Mouse (Mus musculus) hindbrain, embryonic 11.5 days (tissue): ENCODE measurements around the gene Gm21972. TPM values are rescaled to one million over a fixed set of nuclear protein-coding genes. Genes with fewer than 3 reads are reported as not detected.

ENCODE experiments used
- ATAC-seq: fragments of 200-750 bp; cut with Nextera tagmentation; 2 replicates; pipeline ENCODE4 v1.8.0; 2017; ENCODE audit warnings: mild to moderate bottlenecking, moderate TSS enrichment, moderate library complexity; ENCODE audit not compliant: low FRiP score
- DNase-seq: peaks from one replicate; pipeline ENCODE4 v3.0.0-alpha.2; 2015; ENCODE audit warnings: low spot score
- H3K27ac ChIP-seq: fragments of 300-500 bp; sonication (generic); 2 replicates; pipeline ENCODE4 v1.5.1; 2014; ENCODE audit warnings: mild to moderate bottlenecking, low read depth, low read length
- H3K27me3 ChIP-seq: fragments of 300-500 bp; sonication (generic); 2 replicates; pipeline ENCODE4 v1.6.1; 2014; ENCODE audit warnings: mild to moderate bottlenecking, low read length, moderate library complexity, mixed read lengths; ENCODE audit not compliant: control insufficient read depth, insufficient read depth
- H3K36me3 ChIP-seq: fragments of 300-500 bp; sonication (generic); 2 replicates; pipeline ENCODE4 v1.6.1; 2014; ENCODE audit warnings: mild to moderate bottlenecking, low read length, moderate library complexity, mixed read lengths; ENCODE audit not compliant: control insufficient read depth, insufficient read depth
- H3K4me1 ChIP-seq: fragments of 300-500 bp; sonication (generic); replicated peaks from 2 replicates; pipeline ENCODE4 v1.6.1; 2014; ENCODE audit warnings: low read length, mixed read lengths; ENCODE audit not compliant: control insufficient read depth, insufficient read depth
- H3K4me2 ChIP-seq: fragments of 300-500 bp; sonication (generic); replicated peaks from 2 replicates; pipeline ENCODE4 v1.6.1; 2014; ENCODE audit warnings: mild to moderate bottlenecking, low read depth, low read length
- H3K4me3 ChIP-seq: fragments of 300-500 bp; sonication (generic); 2 replicates; pipeline ENCODE4 v1.5.1; 2014; ENCODE audit warnings: low read depth, low read length
- H3K9ac ChIP-seq: fragments of 300-500 bp; sonication (generic); 2 replicates; pipeline ENCODE4 v1.6.1; 2014; ENCODE audit warnings: low read depth, low read length
- H3K9me3 ChIP-seq: fragments of 300-500 bp; sonication (generic); 2 replicates; pipeline ENCODE4 v1.6.1; 2016; ENCODE audit warnings: low read length; ENCODE audit not compliant: control insufficient read depth
- WGBS: fragments of 180-500 bp; shearing (Covaris S2); extraction: QIAGEN DNeasy Blood & Tissue Kit; methylation state at CpG from one replicate; pipeline ENCODE4 v1.1.7; 2014; 5-methylcytosine and 5-hydroxymethylcytosine counted together
- polyA plus RNA-seq: library from polyadenylated mRNA; unstranded; fragments of >200 nt; fragmentation: Nextera tagmentation; extraction: Ambion mirVana; gene quantifications from 2 replicates; pipeline ENCODE4 v1.2.1, GENCODE M21; 2014

The Gm21972 gene
- polyA plus RNA-seq, 1 experiment from 2014 or later, result not detected

DNA sequence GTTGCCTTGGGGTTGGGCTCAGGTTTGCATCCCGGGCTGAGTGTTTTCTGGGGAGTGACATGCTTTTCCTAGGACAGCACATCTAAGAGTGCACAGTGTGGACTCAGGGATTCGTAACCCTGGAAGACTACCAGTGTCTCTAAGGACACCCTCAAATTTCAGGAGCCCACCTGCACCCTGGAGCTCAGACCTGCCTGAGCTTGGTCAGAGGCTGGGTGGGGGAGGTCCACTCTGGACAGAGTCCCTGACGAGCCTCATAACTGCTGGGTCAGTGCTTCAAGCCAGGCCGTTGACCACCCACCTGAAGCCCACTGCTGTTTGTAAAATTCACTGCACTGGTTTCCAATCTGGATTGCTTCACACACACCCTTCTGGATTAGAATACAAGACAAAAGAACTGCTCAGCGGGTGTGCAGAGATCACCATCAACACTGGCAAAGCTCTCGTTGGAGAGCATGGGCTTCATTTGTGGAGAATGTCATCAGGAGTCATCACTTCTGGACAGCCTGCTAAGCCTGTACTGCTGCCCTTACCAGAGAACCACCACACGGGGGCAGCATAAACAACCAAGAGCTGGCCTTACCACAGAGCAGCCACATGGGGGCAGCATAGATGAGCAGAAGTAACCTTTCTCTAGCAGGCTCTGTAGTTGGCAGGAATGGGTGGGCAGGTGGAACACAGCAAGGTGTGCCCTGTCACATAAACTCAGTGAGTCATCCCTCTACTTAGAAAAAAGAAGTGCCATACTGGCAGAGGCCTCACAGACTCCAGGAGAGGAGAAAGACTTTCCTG is 45.2 kb downstream of the Gm21972 start:
- Histone ChIP-seq H3K27ac (no peak overlapping the region), H3K27me3 (no peaks in the 10 kb centered on the region), H3K36me3 (no peaks in the 10 kb centered on the region), H3K9me3 (no peaks in the 10 kb centered on the region), H3K4me1 (no peaks in the 10 kb centered on the region), H3K9ac (no peak overlapping the region), H3K4me2 (no peak overlapping the region), H3K4me3 (no peak overlapping the region)
- peak; percentile 92 for DNase-seq
- 48% methylated on average over 7 of the region's 7 CpGs for WGBS
- peak; percentile 71 for ATAC-seq

DNA sequence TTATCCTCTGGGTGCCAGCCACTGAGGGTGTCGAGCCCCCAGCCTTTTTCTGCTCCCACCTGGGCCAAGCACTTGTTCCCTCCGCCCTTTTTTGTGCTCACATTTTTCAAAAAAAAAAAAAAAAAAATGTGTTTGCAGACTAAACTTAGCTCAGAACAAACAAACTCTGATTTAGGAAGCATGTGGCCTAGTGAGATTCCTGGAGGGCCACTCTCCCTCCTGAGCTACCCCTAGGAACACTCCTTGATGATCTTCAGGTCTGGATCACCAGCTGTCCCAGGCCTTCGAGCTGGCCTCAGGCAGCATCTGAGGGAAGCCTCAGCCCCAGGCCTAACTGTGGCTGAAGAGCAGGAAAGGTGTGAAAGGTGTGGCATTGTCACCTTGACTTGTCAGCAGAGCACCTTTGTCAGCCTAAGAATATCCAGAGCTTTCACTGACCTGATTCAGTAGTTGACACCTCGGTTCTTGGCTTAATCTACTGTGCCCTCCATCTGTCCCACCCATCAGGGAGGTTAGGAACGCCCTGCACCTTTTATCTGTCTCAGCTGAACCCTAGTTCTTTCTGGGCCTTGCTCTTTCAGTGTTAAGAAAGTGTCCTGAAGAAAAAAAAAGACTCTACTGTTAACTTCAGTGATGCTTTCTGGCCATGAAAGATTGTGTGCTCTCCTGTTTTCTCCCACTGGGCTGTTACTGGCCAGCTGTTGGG is 48.7 kb downstream of the Gm21972 start:
- ATAC-seq (no peak), DNase-seq (no peak)
- Histone ChIP-seq H3K36me3 (no peaks in the 10 kb centered on the region), H3K4me2 (no peak overlapping the region), H3K27ac (no peak overlapping the region), H3K4me1 (no peaks in the 10 kb centered on the region), H3K9me3 (no peaks in the 10 kb centered on the region), H3K9ac (no peak overlapping the region), H3K27me3 (no peaks in the 10 kb centered on the region), H3K4me3 (no peak overlapping the region)
- 87% methylated on average over 5 of the region's 5 CpGs for WGBS

- WGBS, result 91% methylated on average over 4 of the region's 4 CpGs
- Histone ChIP-seq H3K27me3 (no peaks in the 10 kb centered on the region), H3K4me1 (no peaks in the 10 kb centered on the region), H3K4me2 (no peak overlapping the region), H3K27ac (no peak overlapping the region), H3K9me3 (no peaks in the 10 kb centered on the region), H3K36me3 (no peaks in the 10 kb centered on the region), H3K4me3 (no peak overlapping the region), H3K9ac (no peak overlapping the region)
- ATAC-seq, result no peak
- DNase-seq, result no peak
Observed at GRCm38 (mm10) chr1:86183577-86184263, 50.3 kb downstream of the Gm21972 start.

- Histone ChIP-seq H3K36me3 (no peaks in the 10 kb centered on the region), H3K4me3 (no peak overlapping the region), H3K9ac (no peak overlapping the region), H3K27me3 (no peaks in the 10 kb centered on the region), H3K27ac (no peak overlapping the region), H3K4me1 (no peaks in the 10 kb centered on the region), H3K4me2 (no peak overlapping the region), H3K9me3 (no peaks in the 10 kb centered on the region)
- DNase-seq (no peak), ATAC-seq (no peak)
- 87% methylated on average over 7 of the region's 7 CpGs for WGBS
Observed at GRCm38 (mm10) chr1:86186762-86187161, 53.3 kb downstream of the Gm21972 start.

GRCm38 (mm10) chr1:86187856-86188255 is 54.4 kb downstream of the Gm21972 start:
- Histone ChIP-seq H3K9me3 (no peaks in the 10 kb centered on the region), H3K36me3 (no peaks in the 10 kb centered on the region), H3K9ac (no peak overlapping the region), H3K4me3 (no peak overlapping the region), H3K4me1 (no peaks in the 10 kb centered on the region), H3K4me2 (no peak overlapping the region), H3K27ac (no peak overlapping the region), H3K27me3 (no peaks in the 10 kb centered on the region)
- ATAC-seq (no peak), DNase-seq (no peak)
- WGBS, result 71% methylated on average over 2 of the region's 2 CpGs

DNA sequence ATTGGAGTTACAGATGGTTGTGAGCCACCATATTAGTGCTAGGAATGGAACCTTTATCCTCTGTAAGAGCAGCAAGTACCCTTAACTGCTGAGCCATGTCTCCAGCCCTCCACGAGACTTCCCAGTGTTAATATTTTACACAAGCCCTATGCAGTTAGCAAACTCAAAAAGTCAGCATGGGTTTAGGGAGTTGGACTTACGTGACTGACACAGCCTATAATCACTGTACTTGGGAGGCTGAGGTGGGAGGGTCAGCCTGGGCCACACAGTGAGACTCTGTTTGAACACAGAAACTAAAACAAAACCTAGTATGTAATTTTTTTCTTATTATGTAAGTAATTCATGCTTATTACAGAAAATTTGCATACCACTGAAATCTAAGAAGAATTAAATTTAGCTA is 54.8 kb downstream of the Gm21972 start:
- Histone ChIP-seq H3K27me3 (no peaks in the 10 kb centered on the region), H3K9me3 (no peaks in the 10 kb centered on the region), H3K36me3 (no peaks in the 10 kb centered on the region), H3K27ac (no peak overlapping the region), H3K4me3 (no peak overlapping the region), H3K9ac (no peak overlapping the region), H3K4me1 (no peaks in the 10 kb centered on the region), H3K4me2 (no peak overlapping the region)
- no peak for DNase-seq
- WGBS, result 80% methylated on average over 2 of the region's 2 CpGs
- no peak for ATAC-seq

DNA sequence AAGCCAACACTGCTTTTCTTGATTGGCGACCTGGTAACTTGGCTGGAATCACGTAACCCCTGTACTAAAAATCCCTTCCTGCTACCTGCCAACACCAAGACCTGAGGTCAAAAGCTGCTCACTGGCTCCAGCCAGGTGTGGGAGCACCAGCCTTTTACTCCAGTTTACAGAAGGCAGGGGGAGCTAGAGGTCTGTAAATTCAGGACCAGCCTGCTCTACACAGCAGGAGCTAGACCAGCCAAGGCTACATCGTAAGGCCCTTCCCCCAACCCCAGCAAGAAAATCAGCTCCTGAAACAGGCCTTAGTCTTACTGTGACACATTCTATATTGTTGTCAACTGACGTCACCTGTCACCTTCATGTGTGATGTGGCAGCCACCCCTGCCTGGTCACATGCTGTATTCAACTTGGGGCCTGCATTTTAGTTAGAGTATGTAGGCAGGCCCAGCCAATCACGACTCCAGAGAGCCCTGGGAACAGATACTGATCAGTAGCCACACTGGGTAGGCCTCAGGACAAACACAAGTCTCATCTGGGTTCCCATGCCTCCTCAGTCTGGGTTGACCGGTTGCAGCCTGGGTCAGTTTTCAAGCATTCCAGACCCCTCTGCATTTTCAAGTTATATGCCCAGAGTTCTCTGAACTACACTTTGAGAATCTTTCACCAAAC is 55.7 kb downstream of the Gm21972 start:
- no peaks in the 10 kb centered on the region for H3K27me3 ChIP-seq
- H3K4me3 ChIP-seq, result no peak overlapping the region
- H3K4me1 ChIP-seq, result no peaks in the 10 kb centered on the region
- no peak overlapping the region for H3K27ac ChIP-seq
- H3K9ac ChIP-seq, result no peak overlapping the region
- H3K9me3 ChIP-seq, result no peaks in the 10 kb centered on the region
- DNase-seq (no peak), ATAC-seq (no peak)
- no peaks in the 10 kb centered on the region for H3K36me3 ChIP-seq
- 83% methylated on average over 6 of the region's 6 CpGs for WGBS
- H3K4me2 ChIP-seq, result no peak overlapping the region

- ATAC-seq, result no peak
- H3K36me3 ChIP-seq, result no peaks in the 10 kb centered on the region; the same call in 1 of the 2 replicates
- no peaks in the 10 kb centered on the region for H3K4me1 ChIP-seq
- no peak for DNase-seq
- H3K27ac ChIP-seq, result no peak overlapping the region
- whole genome bisulfite sequencing, result 86% methylated on average over 6 of the region's 6 CpGs
- H3K9ac ChIP-seq, result no peak overlapping the region
- H3K27me3 ChIP-seq, result no peaks in the 10 kb centered on the region
- no peak overlapping the region for H3K4me2 ChIP-seq
- H3K9me3 ChIP-seq, result no peaks in the 10 kb centered on the region
- H3K4me3 ChIP-seq, result no peak overlapping the region
Observed at GRCm38 (mm10) chr1:86190843-86191242, 57.4 kb downstream of the Gm21972 start.
